ENCODE assay signal across 8 mouse cellular contexts in the genomic region with DNA sequence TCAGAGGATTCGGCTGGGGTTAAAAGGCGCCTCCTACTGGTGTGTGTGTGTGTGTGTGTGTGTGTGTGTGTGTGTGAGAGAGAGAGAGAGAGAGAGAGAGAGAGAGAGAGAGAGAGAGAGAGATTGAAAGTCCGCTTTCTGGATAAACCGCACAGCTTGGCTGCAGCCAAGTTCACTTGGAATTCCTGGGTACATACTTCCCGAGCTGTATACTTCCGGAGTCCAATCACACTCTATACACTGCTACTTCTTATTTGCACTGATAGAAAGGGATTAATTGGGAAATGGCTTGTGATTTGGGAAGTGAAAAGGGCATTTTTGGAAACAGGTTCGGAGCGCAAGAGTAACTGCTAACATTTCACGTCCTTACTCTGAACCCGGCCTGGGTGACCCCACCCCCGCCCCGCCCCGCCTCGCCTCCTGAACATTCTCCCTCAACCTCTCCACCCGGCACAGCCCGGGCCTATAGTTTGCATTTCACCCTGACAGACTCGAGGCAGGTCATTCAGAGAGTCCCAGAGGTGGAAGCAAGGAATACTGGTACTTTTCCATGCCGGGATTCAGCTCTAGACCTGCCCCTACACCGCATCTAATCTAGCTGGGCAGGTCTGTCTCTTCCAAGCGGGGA. TPM values are rescaled to one million over a fixed set of nuclear protein-coding genes. Genes with fewer than 3 reads are reported as not detected.
DNase-seq lines count a peak whose midpoint lies in the region; ATAC-seq and TF ChIP-seq lines count a peak whose summit lies in the region.

No protein-coding gene starts in this region.

- no peak overlapping the region for H3K9ac ChIP-seq in neural tube, embryonic 11.5 days (ENCODE audit: low read length)
- no peak overlapping the region for H3K9ac ChIP-seq in forebrain, embryonic 16.5 days (replicated peaks; ENCODE audit: low read depth, low read length)
- H3K9ac ChIP-seq in limb, embryonic 14.5 days (ENCODE audit: low read depth, low read length, severe bottlenecking): peak overlapping the region; percentile 70
- H3K9ac ChIP-seq in stomach, embryonic 16.5 days (ENCODE audit: low read length): peak overlapping the region; percentile 93

- H3K27ac ChIP-seq in neural tube, embryonic 11.5 days (ENCODE audit: low read depth, low read length): no peak overlapping the region
- no peak overlapping the region for H3K27ac ChIP-seq in forebrain, embryonic 16.5 days (ENCODE audit: low read length)
- no peak overlapping the region for H3K27ac ChIP-seq in limb, embryonic 14.5 days (replicated peaks; ENCODE audit: low read depth, low read length)
- H3K27ac ChIP-seq in stomach, embryonic 16.5 days (ENCODE audit: low read length): peak overlapping the region; percentile 97

- no peak for DNase-seq in neural tube, embryonic 11.5 days (ENCODE audit: low spot score)
- DNase-seq in neural tube, embryonic 10.5 days (ENCODE audit: extremely low spot score, low spot score): no peak
- DNase-seq in limb, embryonic 14.5 days (ENCODE audit: low spot score): no peak
- no peak for DNase-seq in thymus, postnatal 4 days
- no peak for DNase-seq in gastrocnemius, postnatal 25 days
- no peak for DNase-seq in cerebellum, postnatal 14 days

- H3K9me3 ChIP-seq in neural tube, embryonic 11.5 days (ENCODE audit: control insufficient read depth, low read length): no peaks in the 10 kb centered on the region
- no peaks in the 10 kb centered on the region for H3K9me3 ChIP-seq in forebrain, embryonic 16.5 days (ENCODE audit: control insufficient read depth, low read length)
- no peaks in the 10 kb centered on the region for H3K9me3 ChIP-seq in limb, embryonic 14.5 days (ENCODE audit: control insufficient read depth, low read length)
- no peaks in the 10 kb centered on the region for H3K9me3 ChIP-seq in stomach, embryonic 16.5 days (replicated peaks; ENCODE audit: control insufficient read depth, low read length)

- H3K36me3 ChIP-seq in neural tube, embryonic 11.5 days (ENCODE audit: control insufficient read depth, insufficient read depth, low read length): no peaks in the 10 kb centered on the region
- H3K36me3 ChIP-seq in forebrain, embryonic 16.5 days (ENCODE audit: control insufficient read depth, insufficient read depth): no peaks in the 10 kb centered on the region
- H3K36me3 ChIP-seq in limb, embryonic 14.5 days (ENCODE audit: control insufficient read depth, insufficient read depth, low read length): no peaks in the 10 kb centered on the region
- no peaks in the 10 kb centered on the region for H3K36me3 ChIP-seq in stomach, embryonic 16.5 days (ENCODE audit: control insufficient read depth, insufficient read depth, low read length)

- TF ChIP-seq POLR2A in limb, embryonic 14.5 days (IDR thresholded peaks at IDR 0.05; ENCODE audit: borderline replicate concordance, extremely low read depth, insufficient read depth, insufficient read length): no peak

- peaks cover 20% of the 10 kb centered on the region for H3K27me3 ChIP-seq in neural tube, embryonic 11.5 days (ENCODE audit: control insufficient read depth, insufficient read depth, low read length)
- peaks cover 19% of the 10 kb centered on the region for H3K27me3 ChIP-seq in forebrain, embryonic 16.5 days (replicated peaks; ENCODE audit: control insufficient read depth, insufficient read depth, low read length)
- no peaks in the 10 kb centered on the region for H3K27me3 ChIP-seq in limb, embryonic 14.5 days (ENCODE audit: control insufficient read depth, insufficient read depth, low read length)
- no peaks in the 10 kb centered on the region for H3K27me3 ChIP-seq in stomach, embryonic 16.5 days (ENCODE audit: control insufficient read depth, insufficient read depth, low read length)

- WGBS in neural tube, embryonic 11.5 days: 5% methylated on average over 20 of the region's 20 CpGs
- WGBS in forebrain, embryonic 16.5 days: 7% methylated on average over 20 of the region's 20 CpGs
- WGBS in limb, embryonic 14.5 days: 8% methylated on average over 20 of the region's 20 CpGs
- WGBS in stomach, embryonic 16.5 days: 8% methylated on average over 20 of the region's 20 CpGs

- H3K4me3 ChIP-seq in neural tube, embryonic 11.5 days (ENCODE audit: low read depth, low read length): peak overlapping the region; percentile 61; the same call in 1 of the 2 replicates
- peak overlapping the region; percentile 53; the same call in 1 of the 2 replicates for H3K4me3 ChIP-seq in forebrain, embryonic 16.5 days (replicated peaks; ENCODE audit: low read length)
- peak overlapping the region; percentile 75 for H3K4me3 ChIP-seq in limb, embryonic 14.5 days (replicated peaks; ENCODE audit: low read length)
- peak overlapping the region; percentile 79 for H3K4me3 ChIP-seq in stomach, embryonic 16.5 days (replicated peaks; ENCODE audit: low read length)

- H3K4me1 ChIP-seq in neural tube, embryonic 11.5 days (ENCODE audit: control insufficient read depth, insufficient read depth, low read length): peaks cover 7% of the 10 kb centered on the region; the same call in 1 of the 2 replicates
- H3K4me1 ChIP-seq in forebrain, embryonic 16.5 days (replicated peaks; ENCODE audit: control insufficient read depth, insufficient read depth, low read length): peaks cover 21% of the 10 kb centered on the region
- peaks cover 32% of the 10 kb centered on the region for H3K4me1 ChIP-seq in limb, embryonic 14.5 days (ENCODE audit: control insufficient read depth, insufficient read depth, low read length)
- peaks cover 21% of the 10 kb centered on the region for H3K4me1 ChIP-seq in stomach, embryonic 16.5 days (ENCODE audit: control insufficient read depth, insufficient read depth, low read length)

- peak overlapping the region; percentile 98 for H3K4me2 ChIP-seq in neural tube, embryonic 11.5 days (ENCODE audit: low read depth)
- peak overlapping the region; percentile 87 for H3K4me2 ChIP-seq in forebrain, embryonic 16.5 days (ENCODE audit: low read length)
- peak overlapping the region; percentile 93 for H3K4me2 ChIP-seq in limb, embryonic 14.5 days (replicated peaks; ENCODE audit: low read depth, low read length, severe bottlenecking)
- peak overlapping the region; percentile 69 for H3K4me2 ChIP-seq in stomach, embryonic 16.5 days (ENCODE audit: low read depth, low read length)

- ATAC-seq in neural tube, embryonic 11.5 days (ENCODE audit: insufficient read depth, low FRiP score, low TSS enrichment): no peak
- no peak for ATAC-seq in forebrain, embryonic 16.5 days
- no peak for ATAC-seq in limb, embryonic 14.5 days (ENCODE audit: low FRiP score, low read depth)
- ATAC-seq in stomach, embryonic 16.5 days (ENCODE audit: insufficient read depth, low FRiP score): peak; percentile 41

RNA-seq across cellular contexts. Expression of a gene that starts 0.9 kb away (rescaled TPM):
- 5.1 and 8.0 TPM in 2 replicates for polyA plus RNA-seq in neural tube, embryonic 11.5 days (2014; fragmentation: Nextera tagmentation; extraction: Ambion mirVana)
- polyA plus RNA-seq in forebrain, embryonic 16.5 days (2015; fragmentation: Nextera tagmentation; extraction: Ambion mirVana): 6.5 and 8.6 TPM in 2 replicates
- polyA plus RNA-seq in limb, embryonic 14.5 days (2012; rRNA removed): 11.6 and 12.0 TPM in 2 replicates
- 18.8 and 19.2 TPM in 2 replicates for polyA plus RNA-seq in limb, embryonic 14.5 days (2014; fragmentation: Nextera tagmentation; extraction: Ambion mirVana)
- 79.2 and 87.9 TPM in 2 replicates for polyA plus RNA-seq in stomach, embryonic 16.5 days (2015; fragmentation: Nextera tagmentation; extraction: Ambion mirVana)
- 1 to 10 TPM in 1 of 2 experiments, under 1 TPM in 1; 0.61 to 1.2 TPM for total RNA-seq in gastrocnemius, postnatal 25 days (2021)

Comparison
In these comparisons a context has a peak if more than half of its experiments do, and no peak if none do; other contexts are left out.
1. H3K9ac ChIP-seq: peak in limb, embryonic 14.5 days (single experiment) and stomach, embryonic 16.5 days (single experiment); none in neural tube, embryonic 11.5 days (single experiment) and forebrain, embryonic 16.5 days (single experiment).
2. Peak in every context shown above with its lines, with median percentiles within 50 percentile points of each other: H3K4me2 ChIP-seq and H3K4me3 ChIP-seq.